Mouse (Mus musculus): ENCODE measurements at regions not wholly inside any gene's neighbourhood (a gene's known extent, or its start where the extent isn't known, plus 50 kb on each side); places are given as distances from the start of the nearest gene placed in this dataset.

DNA sequence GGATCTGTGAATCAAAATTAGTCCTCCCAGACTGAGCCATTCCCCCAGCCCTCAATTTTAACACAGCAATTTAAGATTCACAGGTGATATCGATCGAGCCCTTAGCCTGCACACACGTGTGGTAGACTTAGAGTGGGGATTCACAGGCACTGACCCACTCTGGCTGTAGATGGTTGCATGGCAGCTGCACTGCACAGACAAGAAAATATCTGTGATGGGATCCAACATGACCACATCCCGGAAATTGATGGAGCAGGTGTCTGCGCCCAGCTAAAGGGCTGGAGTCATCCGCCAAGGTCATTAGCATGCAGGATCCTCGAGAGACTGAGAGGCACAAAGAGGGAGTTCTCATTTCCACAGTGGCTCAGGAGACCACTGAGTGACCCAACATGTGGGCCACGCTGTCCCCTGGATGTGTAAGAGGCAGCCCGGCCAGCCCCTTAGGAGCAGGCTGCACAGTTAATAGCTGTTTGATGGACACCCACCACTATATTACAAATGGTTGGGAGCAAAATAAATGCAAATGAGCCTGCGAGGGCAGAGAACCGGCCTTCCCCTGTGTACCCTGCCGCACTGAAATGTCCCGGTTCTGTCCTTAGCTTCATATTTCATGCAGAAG is 221.4 kb upstream of the Kazn start:
- ATAC-seq (ENCODE audit: insufficient read depth), result no peak
- no peak overlapping the region for H3K9ac ChIP-seq
- no peak overlapping the region for H3K27ac ChIP-seq (replicated peaks)
- no peaks in the 10 kb centered on the region for H3K4me1 ChIP-seq (replicated peaks)
- no peaks in the 10 kb centered on the region for H3K27me3 ChIP-seq
- no peaks in the 10 kb centered on the region for H3K36me3 ChIP-seq (replicated peaks)
- WGBS (ENCODE audit: insufficient replicate concordance), result 75% methylated on average over 13 of the region's 13 CpGs
- no peak overlapping the region for H3K4me3 ChIP-seq (replicated peaks)
- no peak overlapping the region for H3K4me2 ChIP-seq
- no peaks in the 10 kb centered on the region for H3K9me3 ChIP-seq (replicated peaks)

DNA sequence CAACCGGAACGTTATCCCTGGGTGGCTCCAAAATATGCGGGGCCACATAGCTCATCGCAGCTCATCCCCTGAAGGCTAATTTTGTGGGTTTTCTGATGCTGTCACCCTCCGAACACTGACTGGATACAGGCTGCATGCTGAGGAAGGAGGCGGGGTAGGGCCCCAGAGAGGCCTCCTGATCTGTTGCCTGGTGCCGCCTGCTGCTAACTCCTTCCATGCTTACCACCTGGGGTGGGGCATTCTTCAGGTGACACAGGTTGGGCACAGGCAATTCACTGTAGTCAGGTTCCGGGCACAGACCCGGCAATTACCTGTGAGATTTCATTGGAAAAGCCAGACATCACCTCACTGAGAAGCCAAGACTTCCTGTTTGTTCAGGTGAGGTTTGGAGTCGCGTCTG is 213.4 kb upstream of the Kazn start:
- H3K4me2 ChIP-seq, result no peak overlapping the region
- 38% methylated on average over 11 of the region's 11 CpGs for WGBS (ENCODE audit: insufficient replicate concordance)
- H3K9ac ChIP-seq, result no peak overlapping the region
- no peaks in the 10 kb centered on the region for H3K4me1 ChIP-seq (replicated peaks)
- no peak overlapping the region for H3K4me3 ChIP-seq (replicated peaks)
- no peak overlapping the region for H3K27ac ChIP-seq (replicated peaks)
- no peak for ATAC-seq (ENCODE audit: insufficient read depth)
- H3K27me3 ChIP-seq, result no peaks in the 10 kb centered on the region
- H3K36me3 ChIP-seq (replicated peaks), result no peaks in the 10 kb centered on the region
- no peaks in the 10 kb centered on the region for H3K9me3 ChIP-seq (replicated peaks)

DNA sequence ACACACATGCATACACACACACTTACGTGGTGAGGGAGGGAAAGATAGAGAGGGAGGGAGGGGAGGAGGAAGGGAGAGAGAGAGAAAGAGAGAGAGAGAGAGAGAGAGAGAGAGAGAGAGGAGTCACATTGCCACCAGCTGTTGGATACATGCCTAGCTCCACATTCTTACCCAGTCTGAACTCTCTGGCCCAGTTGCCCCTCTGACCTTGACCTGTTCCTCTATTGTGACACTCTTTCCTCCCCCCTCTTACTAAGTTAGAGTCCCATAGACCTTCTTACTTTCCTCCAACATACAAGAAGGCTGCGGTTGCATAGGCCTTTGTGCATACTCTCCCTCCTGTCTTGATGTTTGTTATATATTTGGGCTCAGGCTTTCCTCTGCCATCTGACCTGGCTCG is 211.7 kb upstream of the Kazn start:
- no peak overlapping the region for H3K4me3 ChIP-seq (replicated peaks)
- H3K9ac ChIP-seq, result no peak overlapping the region
- H3K4me2 ChIP-seq, result no peak overlapping the region
- 76% methylated on average over 3 of the region's 3 CpGs for WGBS (ENCODE audit: insufficient replicate concordance)
- no peaks in the 10 kb centered on the region for H3K4me1 ChIP-seq (replicated peaks)
- no peak overlapping the region for H3K27ac ChIP-seq (replicated peaks)
- ATAC-seq (ENCODE audit: insufficient read depth), result no peak
- no peaks in the 10 kb centered on the region for H3K27me3 ChIP-seq
- H3K36me3 ChIP-seq (replicated peaks), result no peaks in the 10 kb centered on the region
- H3K9me3 ChIP-seq (replicated peaks), result no peaks in the 10 kb centered on the region

DNA sequence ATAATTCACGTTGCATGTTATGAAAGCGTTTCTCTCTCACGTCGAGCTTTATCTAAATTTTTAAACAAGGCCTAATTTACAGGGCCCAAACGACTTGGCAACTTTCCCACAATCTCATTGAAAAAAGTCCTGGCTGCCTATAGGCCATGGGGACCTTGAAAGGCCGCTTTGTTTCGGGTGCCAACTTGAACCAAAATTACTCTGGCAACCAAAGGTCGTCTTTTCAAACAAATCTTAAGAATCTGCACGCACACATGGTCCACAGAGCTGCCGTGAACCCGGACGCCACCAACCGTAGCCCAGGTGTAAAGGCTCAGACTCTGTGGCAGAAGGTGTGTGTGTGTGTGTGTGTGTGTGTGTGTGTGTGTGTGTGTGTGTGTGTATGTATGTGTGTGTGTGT is 210.5 kb upstream of the Kazn start:
- WGBS (ENCODE audit: insufficient replicate concordance), result 70% methylated on average over 13 of the region's 13 CpGs

DNA sequence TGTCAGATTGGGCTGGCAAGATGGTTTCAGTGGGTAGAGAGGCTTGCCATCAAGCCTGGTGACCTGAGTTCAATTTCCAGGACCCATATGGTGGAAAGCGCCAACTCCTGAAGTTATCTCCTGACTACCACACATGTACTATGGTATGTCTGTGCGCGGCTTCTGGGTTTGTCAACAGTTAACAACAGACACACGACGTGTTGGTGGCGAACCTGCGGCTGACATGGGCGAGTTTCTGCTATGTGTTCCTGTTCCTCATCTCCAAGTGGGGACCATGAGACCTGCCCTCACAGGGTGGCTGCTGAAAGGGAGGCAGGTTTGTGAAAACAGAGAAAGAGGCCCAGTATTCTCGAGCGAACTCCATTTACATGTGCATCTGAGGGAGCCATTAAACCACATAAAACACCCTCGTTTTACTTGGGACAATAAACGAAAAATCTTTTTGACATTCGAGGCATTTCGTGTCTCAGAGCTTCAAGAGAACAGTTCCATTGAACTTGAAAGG is 210.0 kb upstream of the Kazn start:
- H3K27me3 ChIP-seq, result no peaks in the 10 kb centered on the region
- H3K27ac ChIP-seq (replicated peaks), result no peak overlapping the region
- no peak overlapping the region for H3K4me2 ChIP-seq
- WGBS (ENCODE audit: insufficient replicate concordance), result 74% methylated on average over 14 of the region's 14 CpGs
- H3K9ac ChIP-seq, result no peak overlapping the region
- no peak for ATAC-seq (ENCODE audit: insufficient read depth)
- H3K36me3 ChIP-seq (replicated peaks), result no peaks in the 10 kb centered on the region
- no peaks in the 10 kb centered on the region for H3K9me3 ChIP-seq (replicated peaks)
- no peaks in the 10 kb centered on the region for H3K4me1 ChIP-seq (replicated peaks)
- no peak overlapping the region for H3K4me3 ChIP-seq (replicated peaks)

More for the DNA sequence above, 210.5 kb upstream of the Kazn start:
- H3K27me3 ChIP-seq, result no peaks in the 10 kb centered on the region
- H3K4me3 ChIP-seq (replicated peaks), result no peak overlapping the region
- no peak overlapping the region for H3K4me2 ChIP-seq
- no peaks in the 10 kb centered on the region for H3K4me1 ChIP-seq (replicated peaks)
- no peak overlapping the region for H3K9ac ChIP-seq
- H3K9me3 ChIP-seq (replicated peaks), result no peaks in the 10 kb centered on the region
- no peaks in the 10 kb centered on the region for H3K36me3 ChIP-seq (replicated peaks)
- no peak overlapping the region for H3K27ac ChIP-seq (replicated peaks)
- ATAC-seq (ENCODE audit: insufficient read depth), result no peak

DNA sequence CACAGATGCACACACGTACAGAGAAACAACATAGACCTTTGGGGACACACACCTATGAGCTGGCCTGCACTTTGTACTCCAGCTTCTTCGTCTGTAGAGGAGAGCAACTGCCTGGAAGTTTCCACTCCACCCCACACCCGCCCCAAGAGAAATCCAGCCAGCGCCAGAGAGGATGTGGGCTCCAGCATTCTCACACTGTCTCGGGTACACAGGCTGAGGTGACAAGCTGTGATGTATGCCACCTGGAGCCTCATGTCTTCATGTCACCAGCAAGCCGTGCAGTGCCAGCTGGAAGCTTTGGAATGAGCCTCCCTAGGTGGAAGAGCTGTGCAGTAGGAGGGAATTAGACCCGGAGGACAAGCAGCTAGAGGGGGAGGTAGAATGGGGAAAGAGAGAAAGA is 208.3 kb upstream of the Kazn start:
- Histone ChIP-seq H3K27me3 (no peaks in the 10 kb centered on the region), H3K27ac (replicated peaks) (no peak overlapping the region), H3K36me3 (replicated peaks) (no peaks in the 10 kb centered on the region), H3K9ac (no peak overlapping the region), H3K4me2 (no peak overlapping the region), H3K4me3 (replicated peaks) (no peak overlapping the region), H3K4me1 (replicated peaks) (no peaks in the 10 kb centered on the region), H3K9me3 (replicated peaks) (no peaks in the 10 kb centered on the region)
- no peak for ATAC-seq (ENCODE audit: insufficient read depth)
- 41% methylated on average over 7 of the region's 7 CpGs for WGBS (ENCODE audit: insufficient replicate concordance)

DNA sequence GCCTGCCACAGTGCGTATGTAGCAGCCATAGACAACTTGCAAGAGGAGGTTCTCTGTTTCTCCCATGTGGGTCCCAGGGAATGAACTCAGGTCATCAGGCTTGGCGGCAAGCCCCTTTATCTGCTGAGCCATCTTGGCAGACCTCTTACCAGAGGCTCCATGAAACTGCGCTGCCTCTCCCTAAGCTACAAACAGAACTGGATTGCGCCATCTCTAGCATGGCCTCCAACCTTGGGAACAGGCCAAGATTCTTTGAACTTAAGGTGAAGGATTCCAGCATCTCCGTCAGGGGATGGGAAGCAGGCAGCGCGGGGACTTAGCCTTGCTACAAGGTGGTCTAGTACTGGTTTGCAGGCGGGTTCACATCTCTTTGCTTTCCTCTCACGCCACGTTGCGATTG is 201.8 kb upstream of the Kazn start:
- 77% methylated on average over 11 of the region's 11 CpGs for WGBS (ENCODE audit: insufficient replicate concordance)
- H3K36me3 ChIP-seq (replicated peaks), result no peaks in the 10 kb centered on the region
- no peaks in the 10 kb centered on the region for H3K4me1 ChIP-seq (replicated peaks)
- H3K27ac ChIP-seq (replicated peaks), result no peak overlapping the region
- H3K9ac ChIP-seq, result no peak overlapping the region
- no peaks in the 10 kb centered on the region for H3K27me3 ChIP-seq
- no peak overlapping the region for H3K4me2 ChIP-seq
- no peaks in the 10 kb centered on the region for H3K9me3 ChIP-seq (replicated peaks)
- no peak for ATAC-seq (ENCODE audit: insufficient read depth)
- H3K4me3 ChIP-seq (replicated peaks), result no peak overlapping the region

DNA sequence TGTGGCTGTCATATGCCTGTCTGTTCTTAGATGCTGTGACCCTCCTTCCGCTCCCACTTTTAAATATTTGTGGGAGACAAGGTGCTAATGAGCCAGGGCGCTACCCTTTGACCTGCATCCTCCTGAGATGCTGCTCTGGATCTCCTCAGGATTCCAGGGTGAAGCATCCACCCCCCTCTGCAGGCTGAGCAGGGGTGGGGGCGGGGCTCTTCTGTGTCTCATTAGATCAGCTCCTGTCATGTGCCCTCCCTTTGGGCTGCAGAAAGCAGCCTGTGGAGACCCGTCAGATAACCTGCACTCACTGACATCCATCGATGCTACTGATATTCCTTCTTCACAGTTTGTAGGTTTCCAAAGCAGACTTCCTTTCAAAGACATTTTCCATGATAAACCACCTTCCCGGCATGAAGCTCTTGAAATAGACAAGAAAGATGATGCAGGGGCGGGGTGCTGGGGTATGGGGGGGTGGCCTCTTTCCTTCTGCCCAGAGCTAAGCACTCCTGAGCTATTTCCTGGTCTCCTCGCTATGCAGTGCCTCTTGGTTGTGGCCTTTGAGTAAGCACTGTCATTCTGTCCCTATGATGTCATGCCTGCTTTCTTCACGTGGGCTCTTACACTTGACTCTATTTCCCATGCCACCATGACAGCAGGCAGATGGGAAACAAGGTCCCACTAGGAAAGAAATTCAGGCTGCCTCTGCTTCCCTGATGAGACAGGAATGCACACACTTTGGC is 200.4 kb upstream of the Kazn start:
- 41% methylated on average over 9 of the region's 9 CpGs for WGBS (ENCODE audit: insufficient replicate concordance)
- no peaks in the 10 kb centered on the region for H3K4me1 ChIP-seq (replicated peaks)
- no peak overlapping the region for H3K4me2 ChIP-seq
- H3K27me3 ChIP-seq, result no peaks in the 10 kb centered on the region
- H3K4me3 ChIP-seq (replicated peaks), result no peak overlapping the region
- H3K36me3 ChIP-seq (replicated peaks), result no peaks in the 10 kb centered on the region
- no peak overlapping the region for H3K9ac ChIP-seq
- no peak overlapping the region for H3K27ac ChIP-seq (replicated peaks)
- no peak for ATAC-seq (ENCODE audit: insufficient read depth)
- H3K9me3 ChIP-seq (replicated peaks), result no peaks in the 10 kb centered on the region

DNA sequence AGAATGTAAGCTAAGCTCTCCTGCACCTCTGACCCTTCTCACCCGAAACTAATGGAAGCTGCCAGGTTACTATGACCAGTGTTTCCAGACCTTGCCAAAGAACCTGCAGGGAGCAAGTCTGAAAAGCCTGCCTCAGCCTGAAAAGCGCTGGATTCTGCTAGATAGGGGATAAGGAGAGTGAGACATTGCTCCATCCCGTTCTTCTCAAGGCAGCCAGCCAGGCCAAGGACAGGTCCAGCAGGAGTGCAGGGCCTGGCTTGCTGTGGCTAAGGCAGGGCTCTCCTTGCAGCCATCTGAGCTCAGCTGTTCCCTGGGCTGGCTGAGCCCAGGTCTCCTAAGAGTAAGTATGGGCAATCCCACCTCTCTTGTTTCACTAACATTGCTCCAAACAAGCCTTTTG is 185.4 kb upstream of the Kazn start:
- no peak overlapping the region for H3K27ac ChIP-seq (replicated peaks)
- H3K36me3 ChIP-seq (replicated peaks), result no peaks in the 10 kb centered on the region
- H3K9me3 ChIP-seq (replicated peaks), result no peaks in the 10 kb centered on the region
- H3K27me3 ChIP-seq, result no peaks in the 10 kb centered on the region
- H3K4me3 ChIP-seq (replicated peaks), result no peak overlapping the region
- H3K4me2 ChIP-seq, result no peak overlapping the region
- no peak for ATAC-seq (ENCODE audit: insufficient read depth)
- H3K4me1 ChIP-seq (replicated peaks), result no peaks in the 10 kb centered on the region
- no peak overlapping the region for H3K9ac ChIP-seq
- WGBS (ENCODE audit: insufficient replicate concordance), result 62% methylated on average over 3 of the region's 3 CpGs

DNA sequence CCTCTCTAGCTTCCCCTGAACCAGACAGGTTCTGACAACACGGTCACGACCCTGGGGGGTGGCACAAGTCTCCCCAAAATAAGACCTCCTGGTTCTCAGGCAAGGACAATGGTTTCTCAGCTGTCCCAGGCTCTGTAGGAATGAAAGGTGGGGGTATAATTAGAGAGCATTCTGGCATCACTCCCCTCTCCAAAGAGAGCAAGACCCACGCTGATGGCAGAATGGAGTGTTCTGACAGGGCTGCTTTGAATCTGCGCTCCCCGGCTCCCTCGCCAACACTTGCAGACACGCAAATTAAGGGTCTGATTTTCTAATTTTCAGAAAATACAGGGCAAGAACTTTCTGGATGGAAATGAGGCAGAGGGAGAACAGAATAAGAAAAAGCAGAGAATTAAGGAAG is 181.2 kb upstream of the Kazn start:
- Histone ChIP-seq H3K9me3 (replicated peaks) (no peaks in the 10 kb centered on the region), H3K9ac (no peak overlapping the region), H3K4me3 (replicated peaks) (no peak overlapping the region), H3K36me3 (replicated peaks) (no peaks in the 10 kb centered on the region), H3K27ac (replicated peaks) (no peak overlapping the region), H3K4me2 (no peak overlapping the region), H3K4me1 (replicated peaks) (no peaks in the 10 kb centered on the region), H3K27me3 (no peaks in the 10 kb centered on the region)
- no peak for ATAC-seq (ENCODE audit: insufficient read depth)
- WGBS (ENCODE audit: insufficient replicate concordance), result 66% methylated on average over 7 of the region's 7 CpGs

DNA sequence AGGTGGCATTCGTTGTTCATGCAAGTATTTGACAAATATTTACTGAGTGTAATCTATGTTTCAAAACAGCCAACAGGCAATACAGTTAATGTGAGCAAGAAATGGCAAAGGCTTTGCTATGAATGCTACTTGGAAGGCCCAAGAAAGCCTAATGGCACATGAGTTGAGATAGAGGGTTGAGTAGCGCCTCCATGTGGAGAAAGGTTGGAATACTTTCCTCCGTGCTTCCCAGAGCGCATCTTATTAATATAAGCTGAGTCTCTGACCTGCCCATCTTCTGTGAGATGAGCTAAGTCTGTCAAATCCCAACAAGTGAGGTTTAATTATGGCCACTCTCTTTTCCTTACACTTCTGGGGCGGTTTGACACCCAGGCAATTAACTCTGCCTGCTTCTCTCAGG is 175.7 kb upstream of the Kazn start:
- Histone ChIP-seq H3K4me1 (replicated peaks) (no peaks in the 10 kb centered on the region), H3K4me2 (no peak overlapping the region), H3K27ac (replicated peaks) (no peak overlapping the region), H3K36me3 (replicated peaks) (no peaks in the 10 kb centered on the region), H3K4me3 (replicated peaks) (no peak overlapping the region), H3K9me3 (replicated peaks) (no peaks in the 10 kb centered on the region), H3K9ac (no peak overlapping the region), H3K27me3 (no peaks in the 10 kb centered on the region)
- ATAC-seq (ENCODE audit: insufficient read depth), result no peak
- 49% methylated on average over 5 of the region's 5 CpGs for WGBS (ENCODE audit: insufficient replicate concordance)

DNA sequence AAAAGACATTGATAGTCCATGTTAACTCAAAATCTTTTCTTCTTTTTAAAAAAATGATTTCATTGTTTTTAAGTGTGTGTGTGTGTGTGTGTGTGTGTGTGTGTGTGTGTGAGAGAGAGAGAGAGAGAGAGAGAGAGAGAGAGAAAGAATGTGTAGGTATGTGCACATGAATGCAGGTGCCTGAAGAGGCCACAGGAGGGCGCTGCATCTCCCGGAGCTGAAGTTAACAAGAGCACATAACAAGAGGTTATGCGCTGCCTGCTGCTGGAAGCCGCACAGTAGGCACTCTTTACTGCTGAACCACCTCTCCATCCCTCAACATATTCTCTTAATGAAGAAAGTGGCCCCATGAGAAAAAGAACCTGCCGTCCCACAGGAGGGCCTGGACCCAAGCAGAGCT is 172.6 kb upstream of the Kazn start:
- Histone ChIP-seq H3K4me1 (replicated peaks) (no peaks in the 10 kb centered on the region), H3K36me3 (replicated peaks) (no peaks in the 10 kb centered on the region), H3K4me3 (replicated peaks) (no peak overlapping the region), H3K9ac (no peak overlapping the region), H3K9me3 (replicated peaks) (no peaks in the 10 kb centered on the region), H3K4me2 (no peak overlapping the region), H3K27ac (replicated peaks) (no peak overlapping the region), H3K27me3 (no peaks in the 10 kb centered on the region)
- 67% methylated on average over 5 of the region's 5 CpGs for WGBS (ENCODE audit: insufficient replicate concordance)
- ATAC-seq (ENCODE audit: insufficient read depth), result no peak
